Mouse (Mus musculus): ENCODE data around the gene 6430531B16Rik. TPM values are rescaled to one million over a fixed set of nuclear protein-coding genes. Genes with fewer than 3 reads are reported as not detected.

6430531B16Rik gene
- polyA plus RNA-seq (2015; fragmentation: Nextera tagmentation; extraction: Ambion mirVana): 0.39 and 0.99 TPM in 2 replicates

DNA sequence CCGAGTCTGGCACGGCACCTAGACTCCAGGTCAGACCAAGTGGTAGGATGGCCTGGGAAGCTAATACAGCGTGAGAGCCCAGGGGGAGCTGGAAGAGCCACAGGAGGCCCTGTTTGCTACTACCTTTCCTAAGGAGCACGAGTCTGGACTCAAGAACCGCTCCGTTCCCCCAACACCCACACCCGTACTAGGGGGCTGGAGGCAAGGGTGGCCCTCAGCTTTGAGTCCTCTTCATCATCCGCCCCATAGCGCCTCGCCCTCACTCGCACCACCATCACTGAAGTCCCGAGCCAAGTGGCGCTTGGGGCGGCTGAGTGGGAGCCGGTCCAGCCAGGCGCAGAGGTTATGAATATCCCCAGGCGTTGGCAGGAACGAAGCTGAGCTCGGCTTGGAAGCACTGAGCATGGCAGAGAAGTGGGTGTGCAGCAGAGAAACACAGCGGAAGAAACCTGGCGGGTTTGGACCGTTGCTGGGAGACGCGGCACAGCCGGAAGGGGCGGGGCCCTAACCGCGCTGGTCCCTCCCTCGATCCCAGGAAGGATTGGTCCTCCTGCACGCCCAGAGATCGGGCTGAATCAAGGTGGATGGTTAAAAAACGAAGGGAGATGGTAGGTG is at the start of gene 6430531B16Rik:
6430531B16Rik (minus strand) TSS at position 478 of the 615 bp plus-strand sequence.

DNA sequence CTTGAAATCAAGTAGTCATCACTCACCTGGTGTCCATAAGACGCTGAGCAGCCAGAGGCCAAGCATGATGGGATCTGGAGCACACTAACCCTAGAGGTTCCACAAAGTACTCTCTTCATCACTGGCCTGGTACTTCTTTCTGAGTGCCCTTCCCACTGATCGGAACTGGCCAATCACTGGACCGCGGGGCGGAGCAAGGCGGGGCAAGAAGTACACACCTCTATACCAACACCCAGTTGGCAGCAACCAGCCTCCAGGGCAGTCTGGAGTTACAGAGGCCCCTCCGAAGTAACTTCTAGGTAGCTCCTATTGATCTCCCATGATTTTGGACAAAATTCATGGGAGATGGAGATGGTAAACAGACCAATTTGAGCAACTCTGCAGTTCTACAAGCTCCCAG is 13.9 kb upstream of the 6430531B16Rik start, which contains the start of gene Adam8:
Adam8 (minus strand) TSS at position 157 of the 400 bp plus-strand sequence.

DNA sequence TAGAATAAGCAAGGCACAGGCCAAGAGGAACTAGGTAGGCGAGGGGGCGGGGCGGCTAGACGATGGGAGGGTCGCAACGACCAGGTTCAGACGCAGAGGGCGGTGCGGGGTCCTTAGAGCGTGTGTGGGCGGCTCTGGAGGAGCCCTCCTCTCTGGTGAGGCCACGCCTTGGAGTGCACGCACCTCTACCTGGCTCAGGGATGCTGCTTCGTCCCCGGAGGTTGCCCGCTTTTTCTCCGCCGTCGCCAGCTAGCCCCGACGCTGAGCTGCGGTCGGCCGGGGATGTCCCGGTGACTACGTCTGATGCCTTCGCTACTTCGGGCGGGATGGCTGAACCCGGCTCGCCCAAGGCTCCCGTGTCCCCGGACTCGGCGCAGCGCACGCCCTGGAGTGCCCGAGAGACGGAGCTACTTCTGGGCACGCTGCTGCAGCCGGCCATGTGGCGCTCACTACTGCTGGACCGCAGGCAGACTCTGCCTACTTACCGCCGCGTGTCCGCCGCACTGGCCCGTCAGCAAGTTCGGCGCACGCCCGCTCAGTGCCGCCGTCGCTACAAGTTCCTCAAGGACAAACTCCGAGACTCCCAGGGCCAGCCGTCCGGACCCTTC is 34.8 kb downstream of the 6430531B16Rik start, which contains the start of gene Utf1:
Utf1 (plus strand) TSS at position 116 of the 608 bp plus-strand sequence.

MicroRNAs encoded within 50 kb of the gene (microRNA counts, 519-probe panel; counts per million panel counts)
- microRNA mmu-miR-202-3p: 1,815 counts per million, percentile 19 among the panel's probes with 10 or more counts
- 2,184 counts per million, percentile 28 among the panel's probes with 10 or more counts for microRNA mmu-miR-202-5p

Small RNA genes lying within 50 kb of the gene (microRNA-seq; reads per million reads assigned to microRNA genes)
- gene Mir202 (not detected), gene Mir7062 (not detected), gene mmu-mir-7686 (not detected)

Other genes starting within 250 kb of the 6430531B16Rik start
- gene Adgra1, start 144.6 kb downstream of the 6430531B16Rik start, polyA plus RNA-seq (2015; fragmentation: Nextera tagmentation; extraction: Ambion mirVana): 3.3 and 4.6 TPM in 2 replicates
- 0.06 and 0.12 TPM in 2 replicates for gene Kndc1, start 84.1 kb downstream of the 6430531B16Rik start, polyA plus RNA-seq (2015; fragmentation: Nextera tagmentation; extraction: Ambion mirVana)
- not detected in 2 replicates for gene Utf1, start 35.0 kb downstream of the 6430531B16Rik start, polyA plus RNA-seq (2015; fragmentation: Nextera tagmentation; extraction: Ambion mirVana)
- gene Adam8, start 13.8 kb upstream of the 6430531B16Rik start, polyA plus RNA-seq (2015; fragmentation: Nextera tagmentation; extraction: Ambion mirVana): 5.3 and 22.1 TPM in 2 replicates
- 23.7 and 25.7 TPM in 2 replicates for gene Zfp511, start 57.6 kb upstream of the 6430531B16Rik start, polyA plus RNA-seq (2015; fragmentation: Nextera tagmentation; extraction: Ambion mirVana)
- gene Tubgcp2, start 57.9 kb upstream of the 6430531B16Rik start, polyA plus RNA-seq (2015; fragmentation: Nextera tagmentation; extraction: Ambion mirVana): 24.9 and 27.2 TPM in 2 replicates
- gene Msx3, start 70.3 kb upstream of the 6430531B16Rik start, polyA plus RNA-seq (2015; fragmentation: Nextera tagmentation; extraction: Ambion mirVana): not detected in 2 replicates
- gene Caly, start 103.8 kb upstream of the 6430531B16Rik start, polyA plus RNA-seq (2015; fragmentation: Nextera tagmentation; extraction: Ambion mirVana): 0.39 TPM in 1 of 2 replicates, not detected in the other
- gene Prap1, start 114.6 kb upstream of the 6430531B16Rik start, polyA plus RNA-seq (2015; fragmentation: Nextera tagmentation; extraction: Ambion mirVana): 4.4 and 5.8 TPM in 2 replicates
- 53.1 and 55.7 TPM in 2 replicates for gene Fuom, start 123.7 kb upstream of the 6430531B16Rik start, polyA plus RNA-seq (2015; fragmentation: Nextera tagmentation; extraction: Ambion mirVana)
- 21.5 and 21.8 TPM in 2 replicates for gene Paox, start 137.0 kb upstream of the 6430531B16Rik start, polyA plus RNA-seq (2015; fragmentation: Nextera tagmentation; extraction: Ambion mirVana)
- gene Echs1, start 137.7 kb upstream of the 6430531B16Rik start, polyA plus RNA-seq (2015; fragmentation: Nextera tagmentation; extraction: Ambion mirVana): 108 and 113 TPM in 2 replicates
- gene Mtg1, start 158.8 kb upstream of the 6430531B16Rik start, polyA plus RNA-seq (2015; fragmentation: Nextera tagmentation; extraction: Ambion mirVana): 25.5 and 27.2 TPM in 2 replicates
- gene Sprn, start 176.1 kb upstream of the 6430531B16Rik start, polyA plus RNA-seq (2015; fragmentation: Nextera tagmentation; extraction: Ambion mirVana): 1.3 and 1.9 TPM in 2 replicates
- not detected in 2 replicates for gene Olfr522, start 186.0 kb upstream of the 6430531B16Rik start, polyA plus RNA-seq (2015; fragmentation: Nextera tagmentation; extraction: Ambion mirVana)
- gene Olfr523, start 194.5 kb upstream of the 6430531B16Rik start, polyA plus RNA-seq (2015; fragmentation: Nextera tagmentation; extraction: Ambion mirVana): not detected in 2 replicates
- gene Olfr524, start 227.2 kb upstream of the 6430531B16Rik start, polyA plus RNA-seq (2015; fragmentation: Nextera tagmentation; extraction: Ambion mirVana): not detected in 2 replicates
- gene Cd163l1, start 239.5 kb upstream of the 6430531B16Rik start, polyA plus RNA-seq (2015; fragmentation: Nextera tagmentation; extraction: Ambion mirVana): not detected in 2 replicates